Mouse (Mus musculus) liver, adult 2 months (tissue): ENCODE results near the gene Kank2.
"Not testable (repeated sequence)": the region's sequence is repeated elsewhere in the genome, so short reads cannot be mapped to it uniquely, and the experiment has no call there.

Source experiments
- CTCF ChIP-seq: fragments of 200-500 bp; IDR thresholded peaks from 2 replicates; pipeline ENCODE4 v1.5.1; 2011; ENCODE audit warnings: low read depth, low read length, control low read depth
- POLR2A ChIP-seq: fragments of 200-500 bp; IDR thresholded peaks from 2 replicates; pipeline ENCODE4 v1.6.1; 2011; ENCODE audit warnings: low read length, control low read depth; ENCODE audit not compliant: insufficient read depth; ENCODE audit errors: extremely low read depth

DNA sequence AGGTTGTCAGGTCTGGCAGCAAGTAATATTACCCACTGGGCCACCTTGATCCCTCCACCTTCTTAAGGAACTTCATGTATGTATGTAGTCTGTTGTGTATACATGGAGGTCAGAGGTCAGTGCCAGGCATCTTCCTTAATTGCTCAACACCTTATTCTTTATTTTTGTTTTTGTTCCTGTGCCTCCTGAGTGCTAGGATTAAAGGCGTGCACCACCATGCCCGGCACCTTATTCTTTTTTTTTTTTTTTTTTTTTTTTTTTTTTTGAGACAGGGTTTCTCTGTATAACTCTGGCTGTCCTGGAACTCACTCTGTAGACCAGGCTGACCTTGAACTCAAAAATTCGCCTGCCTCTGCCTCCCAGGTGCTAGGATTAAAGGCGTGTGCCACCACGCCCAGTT, 25.1 kb downstream of the Kank2 start:
- TF ChIP-seq CTCF, POLR2A: not testable (repeated sequence)
